ENCODE assay signal across 22 mouse cellular contexts in genomic region chr5:111913354-111913753, GRCm38 (mm10).
A peak's percentile ranks its signal among the peaks of the same experiment; 100 is the strongest.
DNase-seq lines count a peak whose midpoint lies in the region; ATAC-seq lines count a peak whose summit lies in the region.
"Had no signal": no experiment of that assay in that cellular context is flagged by ENCODE, and none has a peak within 500 bp of the region (broad histone marks: within the 10 kb centered on the region; RNA-seq: fewer than 3 reads in every experiment).

No protein-coding gene starts in this region.

- no peaks in the 10 kb centered on the region for H3K36me3 ChIP-seq in neural tube, embryonic 13.5 days
- no peaks in the 10 kb centered on the region for H3K36me3 ChIP-seq in hindbrain, embryonic 12.5 days
- no peaks in the 10 kb centered on the region for H3K36me3 ChIP-seq in midbrain, embryonic 12.5 days
- H3K36me3 ChIP-seq: limb, embryonic 12.5 days; liver, embryonic 13.5 days; lung, embryonic 15.5 days had no signal

- no peak overlapping the region for H3K4me2 ChIP-seq in neural tube, embryonic 13.5 days
- no peak overlapping the region for H3K4me2 ChIP-seq in hindbrain, embryonic 12.5 days (replicated peaks)
- H3K4me2 ChIP-seq in midbrain, embryonic 12.5 days (replicated peaks) = no peak overlapping the region
- H3K4me2 ChIP-seq: limb, embryonic 12.5 days; liver, embryonic 13.5 days; lung, embryonic 15.5 days had no signal

- 20% methylated on average over 7 of the region's 7 CpGs for WGBS in neural tube, embryonic 13.5 days
- 30% methylated on average over 7 of the region's 7 CpGs for WGBS in hindbrain, embryonic 12.5 days
- WGBS in midbrain, embryonic 12.5 days = 34% methylated on average over 7 of the region's 7 CpGs

- peaks cover 11% of the 10 kb centered on the region for H3K27me3 ChIP-seq in neural tube, embryonic 13.5 days
- H3K27me3 ChIP-seq in hindbrain, embryonic 12.5 days = peaks cover 4% of the 10 kb centered on the region
- H3K27me3 ChIP-seq in midbrain, embryonic 12.5 days = peaks cover 17% of the 10 kb centered on the region
- H3K27me3 ChIP-seq: liver, embryonic 13.5 days; lung, embryonic 15.5 days had no signal

- peaks cover 24% of the 10 kb centered on the region for H3K4me1 ChIP-seq in neural tube, embryonic 13.5 days (replicated peaks)
- H3K4me1 ChIP-seq in hindbrain, embryonic 12.5 days = peaks cover 31% of the 10 kb centered on the region
- H3K4me1 ChIP-seq in midbrain, embryonic 12.5 days = peaks cover 53% of the 10 kb centered on the region
- H3K4me1 ChIP-seq: liver, embryonic 13.5 days; lung, embryonic 15.5 days had no signal

- no peaks in the 10 kb centered on the region for H3K9me3 ChIP-seq in neural tube, embryonic 13.5 days
- H3K9me3 ChIP-seq in hindbrain, embryonic 12.5 days (replicated peaks) = no peaks in the 10 kb centered on the region
- no peaks in the 10 kb centered on the region for H3K9me3 ChIP-seq in midbrain, embryonic 12.5 days
- H3K9me3 ChIP-seq: limb, embryonic 12.5 days; liver, embryonic 13.5 days; lung, embryonic 15.5 days had no signal

- DNase-seq in neural tube, embryonic 10.5 days (ENCODE audit: extremely low spot score, low spot score) = no peak
- no peak for DNase-seq in layer of hippocampus, adult 8-10 months (ENCODE audit: low spot score in 2 of 2)
- DNase-seq in left cerebral cortex, postnatal 10 days (ENCODE audit: extremely low spot score in 1 of 2, low spot score in 2 of 2) = no peak
- DNase-seq in ovary, adult 18-20 months (ENCODE audit: low spot score) = no peak
- DNase-seq: adrenal gland, adult 2 months; cerebellum, adult 8-10 months; gastrocnemius, postnatal 36 days; kidney, adult 11 months; kidney, postnatal 25 days; layer of hippocampus, adult 9-11 months; liver, embryonic 13.5 days; right cerebral cortex, postnatal 14 days; spleen, adult 18-20 months; thymus, adult 18-20 months; thymus, postnatal 4 days had no signal

- no peak overlapping the region for H3K9ac ChIP-seq in neural tube, embryonic 13.5 days
- no peak overlapping the region for H3K9ac ChIP-seq in hindbrain, embryonic 12.5 days
- H3K9ac ChIP-seq in midbrain, embryonic 12.5 days (replicated peaks) = no peak overlapping the region; the same call in 1 of the 2 replicates
- H3K9ac ChIP-seq: limb, embryonic 12.5 days; liver, embryonic 13.5 days; lung, embryonic 15.5 days had no signal

- peak overlapping the region; percentile 25; the same call in 1 of the 2 replicates for H3K27ac ChIP-seq in neural tube, embryonic 13.5 days (replicated peaks)
- peak overlapping the region; percentile 69 for H3K27ac ChIP-seq in hindbrain, embryonic 12.5 days
- peak overlapping the region; percentile 69 for H3K27ac ChIP-seq in midbrain, embryonic 12.5 days (replicated peaks)
- H3K27ac ChIP-seq: limb, embryonic 12.5 days; liver, embryonic 13.5 days; lung, embryonic 15.5 days; macrophage had no signal

- H3K4me3 ChIP-seq in neural tube, embryonic 13.5 days = no peak overlapping the region
- H3K4me3 ChIP-seq in hindbrain, embryonic 12.5 days = no peak overlapping the region
- H3K4me3 ChIP-seq in midbrain, embryonic 12.5 days = no peak overlapping the region
- H3K4me3 ChIP-seq: erythroblast, embryonic 14.5 days; limb, embryonic 12.5 days; liver, embryonic 13.5 days; lung, embryonic 15.5 days had no signal

- intact Hi-C loops in left cerebral cortex, postnatal 10 days (cut with DNase I) = no loop called here

- ATAC-seq in neural tube, embryonic 13.5 days (ENCODE audit: low read depth) = no peak
- ATAC-seq in hindbrain, embryonic 12.5 days (ENCODE audit: low FRiP score) = no peak
- no peak for ATAC-seq in midbrain, embryonic 12.5 days (ENCODE audit: low FRiP score, low read depth)
